Mouse (Mus musculus) midbrain, embryonic 14.5 days (tissue): ENCODE data around the gene Prr23a1. TPM values are rescaled to one million over a fixed set of nuclear protein-coding genes. Genes with fewer than 3 reads are reported as not detected.

ENCODE experiments used
- ATAC-seq: fragments of 200-750 bp; cut with Nextera tagmentation; 2 replicates; pipeline ENCODE4 v1.8.0; 2017; ENCODE audit warnings: moderate number of reproducible peaks, moderate library complexity; ENCODE audit not compliant: low FRiP score, low TSS enrichment
- DNase-seq: peaks from one replicate; pipeline ENCODE4 v3.0.0-alpha.2; 2015
- H3K27ac ChIP-seq: fragments of 300-500 bp; sonication (generic); replicated peaks from 2 replicates; pipeline ENCODE4 v1.5.1; 2014; ENCODE audit warnings: mild to moderate bottlenecking, low read depth, low read length, moderate library complexity
- H3K27me3 ChIP-seq: fragments of 300-500 bp; sonication (generic); 2 replicates; pipeline ENCODE4 v1.6.1; 2014; ENCODE audit warnings: low read length, control low read depth, mixed read lengths; ENCODE audit not compliant: control insufficient read depth, insufficient read depth
- H3K36me3 ChIP-seq: fragments of 300-500 bp; sonication (generic); 2 replicates; pipeline ENCODE4 v1.6.1; 2014; ENCODE audit warnings: low read length, control low read depth; ENCODE audit not compliant: control insufficient read depth, insufficient read depth
- H3K4me1 ChIP-seq: fragments of 300-500 bp; sonication (generic); 2 replicates; pipeline ENCODE4 v1.6.1; 2014; ENCODE audit warnings: mild to moderate bottlenecking, antibody characterized with exemption, low read length, control low read depth; ENCODE audit not compliant: control insufficient read depth, insufficient read depth
- H3K4me2 ChIP-seq: fragments of 300-500 bp; sonication (generic); 2 replicates; pipeline ENCODE4 v1.6.1; 2014; ENCODE audit warnings: mild to moderate bottlenecking, low read length, moderate library complexity
- H3K4me3 ChIP-seq: fragments of 300-500 bp; sonication (generic); replicated peaks from 2 replicates; pipeline ENCODE4 v1.5.1; 2014; ENCODE audit warnings: low read depth, low read length
- H3K9ac ChIP-seq: fragments of 300-500 bp; sonication (generic); replicated peaks from 2 replicates; pipeline ENCODE4 v1.6.1; 2014; ENCODE audit warnings: mild to moderate bottlenecking, low read length, moderate library complexity
- H3K9me3 ChIP-seq: fragments of 300-500 bp; sonication (generic); 2 replicates; pipeline ENCODE4 v1.6.1; 2016; ENCODE audit warnings: low read length, control low read depth, mixed read lengths; ENCODE audit not compliant: control insufficient read depth
- WGBS: fragments of 180-500 bp; shearing (Covaris S2); extraction: QIAGEN DNeasy Blood & Tissue Kit; methylation state at CpG from one replicate; pipeline ENCODE4 v1.1.7; 2014; 5-methylcytosine and 5-hydroxymethylcytosine counted together
- polyA plus RNA-seq: library from polyadenylated mRNA; unstranded; fragments of >200 nt; fragmentation: Nextera tagmentation; extraction: Ambion mirVana; gene quantifications from 2 replicates; pipeline ENCODE4 v1.2.1, GENCODE M21; 2014

The Prr23a1 gene
- polyA plus RNA-seq, 1 experiment from 2014 or later: not detected

GRCm38 (mm10) chr9:98864571-98864970 lies 22.3 kb downstream of the Prr23a1 start, which contains the start of gene Prr23a3:
TSS of gene Prr23a3 (plus strand) at chr9:98864767.
- H3K4me1 ChIP-seq: no peaks in the 10 kb centered on the region
- 67% methylated on average over 22 of the region's 22 CpGs for WGBS
- H3K27me3 ChIP-seq: no peaks in the 10 kb centered on the region
- H3K27ac ChIP-seq: no peak within 1 kb of the TSS
- no peak within 1 kb of the TSS for H3K9ac ChIP-seq
- DNase-seq (no peak), ATAC-seq (no peak)
- no peaks in the 10 kb centered on the region for H3K36me3 ChIP-seq
- no peak within 1 kb of the TSS for H3K4me3 ChIP-seq
- H3K4me2 ChIP-seq: no peak within 1 kb of the TSS
- H3K9me3 ChIP-seq: no peaks in the 10 kb centered on the region

Other genes starting within 250 kb of the Prr23a1 start
- 50.5 and 52.3 TPM in 2 replicates for gene Mrps22, start 240.8 kb upstream of the Prr23a1 start, polyA plus RNA-seq
- not detected in 2 replicates for gene Prr23a2, start 14.0 kb downstream of the Prr23a1 start, polyA plus RNA-seq
- gene Prr23a3, start 22.3 kb downstream of the Prr23a1 start, polyA plus RNA-seq: not detected in 2 replicates
- not detected in 2 replicates for gene 7420426K07Rik, start 60.6 kb downstream of the Prr23a1 start, polyA plus RNA-seq
- gene Foxl2, start 112.8 kb downstream of the Prr23a1 start, polyA plus RNA-seq: 0.45 and 0.95 TPM in 2 replicates
- 112 and 126 TPM in 2 replicates for gene Faim, start 143.9 kb downstream of the Prr23a1 start, polyA plus RNA-seq
- not detected in 2 replicates for gene Gm1123, start 193.2 kb downstream of the Prr23a1 start, polyA plus RNA-seq